In the genomic region with DNA sequence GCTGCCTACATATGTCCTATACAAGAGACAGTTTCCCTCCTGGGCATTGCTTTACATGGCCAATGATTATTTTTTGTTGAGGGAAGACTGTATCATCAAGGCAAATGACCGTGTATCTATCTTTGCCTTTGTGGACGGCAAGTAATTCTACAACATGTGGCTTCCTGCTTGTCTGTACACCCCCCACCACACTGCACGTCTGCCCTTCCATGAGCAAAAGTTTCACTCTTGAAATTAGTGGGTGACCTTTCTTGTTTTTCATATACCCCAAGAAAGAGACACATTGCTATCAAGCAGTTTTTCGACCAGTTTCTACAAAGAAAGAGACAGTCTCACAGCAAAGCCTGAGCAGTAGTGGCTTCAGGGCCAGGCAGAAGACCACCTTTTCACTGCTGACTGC, we compare ENCODE assay signal across 10 mouse cellular contexts.
"Had no signal": no experiment of that assay in that cellular context is flagged by ENCODE, and none has a peak within 500 bp of the region (broad histone marks: within the 10 kb centered on the region; RNA-seq: fewer than 3 reads in every experiment).

No protein-coding gene starts in this region.

- DNase-seq: lung, adult 18-20 months; lung, embryonic 14.5 days; lung, postnatal 10 days; lung, postnatal 4 days; midbrain, embryonic 14.5 days; right cerebral cortex, postnatal 14 days; thymus, adult 2 months; thymus, postnatal 25 days; thymus, postnatal 4 days had no signal

- ATAC-seq: midbrain, embryonic 16.5 days had no signal
